Mouse (Mus musculus) erythroid progenitor cell, adult 5-6 weeks (primary cell): Measurements from ENCODE around the gene B9d2. TPM values are rescaled to one million over a fixed set of nuclear protein-coding genes. Genes with fewer than 3 reads are reported as not detected.

Source experiments
- ATAC-seq: replicated peaks from 2 replicates; pipeline ENCODE4 v1.8.0; 2016; ENCODE audit warnings: moderate number of reproducible peaks, mild to moderate bottlenecking, moderate TSS enrichment, inconsistent platforms; ENCODE audit not compliant: poor library complexity, low FRiP score, severe bottlenecking
- total RNA-seq, 2 experiments: library from RNA; stranded (forward) in 1 of 2; stranded (reverse) in 1 of 2; fragments of 150-400 nt in 1 of 2; fragments of 186-747, 209-891 nt in 1 of 2; gene quantifications; 2 replicates each; pipeline versions ENCODE4 v1.2.3 to v1.2.4; 2015 to 2017; ENCODE audit warnings: low replicate concordance in 2 of 2

Gene B9d2
- total RNA-seq, 2 experiments from 2014 or later, result 2.1 to 8.4 TPM

GRCm38 (mm10) chr7:25700732-25701131, 20.2 kb downstream of the B9d2 start:
- ATAC-seq, result 0 out of 2 replicates have a peak, but pooled peaks have one; percentile 46

GRCm38 (mm10) chr7:25702350-25702749, 21.8 kb downstream of the B9d2 start:
- ATAC-seq, result no peak

GRCm38 (mm10) chr7:25703793-25704494, 23.4 kb downstream of the B9d2 start:
- ATAC-seq, result no peak

GRCm38 (mm10) chr7:25704716-25705364, 24.3 kb downstream of the B9d2 start:
- ATAC-seq, result no peak

- ATAC-seq, result no peak
Observed at GRCm38 (mm10) chr7:25705801-25706251, 25.2 kb downstream of the B9d2 start.

GRCm38 (mm10) chr7:25706578-25707170, 26.1 kb downstream of the B9d2 start:
- ATAC-seq, result no peak

GRCm38 (mm10) chr7:25707581-25708292, 27.2 kb downstream of the B9d2 start:
- ATAC-seq, result no peak

GRCm38 (mm10) chr7:25709961-25710360, 29.4 kb downstream of the B9d2 start:
- ATAC-seq, result no peak

GRCm38 (mm10) chr7:25710519-25711130, 30.0 kb downstream of the B9d2 start:
- ATAC-seq, result no peak

GRCm38 (mm10) chr7:25711165-25711564, 30.6 kb downstream of the B9d2 start:
- ATAC-seq, result no peak

- ATAC-seq, result no peak
Observed at GRCm38 (mm10) chr7:25711731-25712197, 31.2 kb downstream of the B9d2 start.

GRCm38 (mm10) chr7:25712801-25713200, 32.2 kb downstream of the B9d2 start:
- ATAC-seq, result no peak

- ATAC-seq, result no peak
Observed at GRCm38 (mm10) chr7:25714581-25714980, 34.0 kb downstream of the B9d2 start.

- no peak for ATAC-seq
Observed at GRCm38 (mm10) chr7:25715731-25716271, 35.2 kb downstream of the B9d2 start.

GRCm38 (mm10) chr7:25717478-25717877, 36.9 kb downstream of the B9d2 start:
- ATAC-seq, result no peak

GRCm38 (mm10) chr7:25718788-25719417, 38.3 kb downstream of the B9d2 start, which contains the start of gene Ccdc97:
Gene Ccdc97, minus strand, starts transcription at chr7:25719088.
- peak; percentile 88 for ATAC-seq

GRCm38 (mm10) chr7:25719761-25720610, 39.4 kb downstream of the B9d2 start:
- peak; percentile 54; the same call in 1 of the 2 replicates for ATAC-seq

GRCm38 (mm10) chr7:25720760-25721159, 40.2 kb downstream of the B9d2 start:
- no peak for ATAC-seq
